Mouse (Mus musculus) ES-E14 (cell line): ENCODE results near the gene Wipf1. TPM values are rescaled to one million over a fixed set of nuclear protein-coding genes. Genes with fewer than 3 reads are reported as not detected.

Experiments used
- DNase-seq: peaks from one replicate; pipeline ENCODE4 v3.0.0-alpha.2; 2013; ENCODE audit warnings: low read depth, low spot score
- H3K27ac ChIP-seq: 2 replicates; pipeline ENCODE4 v1.5.1; 2012; ENCODE audit warnings: low read depth, mild to moderate bottlenecking, low read length, moderate library complexity, mixed read lengths; ENCODE audit not compliant: poor library complexity, insufficient read depth, severe bottlenecking
- H3K36me3 ChIP-seq: 2 replicates; pipeline ENCODE4 v1.6.1; 2012; ENCODE audit warnings: mild to moderate bottlenecking, low read length, moderate library complexity, mixed read lengths; ENCODE audit not compliant: control insufficient read depth, poor library complexity, insufficient read depth, severe bottlenecking
- H3K4me1 ChIP-seq, 2 experiments: fragments of 150-350 bp in 1 of 2; sonication (generic) in 1 of 2; 2 replicates each; pipeline ENCODE4 v1.6.1; 2012; ENCODE audit warnings: low read length in 2 of 2, mild to moderate bottlenecking in 1 of 2, mixed read lengths in 1 of 2; ENCODE audit not compliant: control insufficient read depth in 2 of 2, insufficient read depth in 2 of 2, poor library complexity in 1 of 2
- H3K4me3 ChIP-seq, 2 experiments: fragments of 150-350 bp in 1 of 2; sonication (generic) in 1 of 2; 2 replicates each; pipeline ENCODE4 v1.5.1; 2012; ENCODE audit warnings: low read length in 2 of 2, low read depth in 1 of 2, mild to moderate bottlenecking in 1 of 2, mixed read lengths in 1 of 2; ENCODE audit not compliant: insufficient read depth in 1 of 2, poor library complexity in 1 of 2, severe bottlenecking in 1 of 2
- H3K9ac ChIP-seq: 2 replicates; pipeline ENCODE4 v1.6.1; 2012; ENCODE audit warnings: low read depth, mild to moderate bottlenecking, low read length, mixed read lengths; ENCODE audit not compliant: poor library complexity, insufficient read depth, severe bottlenecking
- H3K9me3 ChIP-seq: fragments of 150-350 bp; sonication (generic); 2 replicates; pipeline ENCODE4 v1.6.1; 2012; ENCODE audit warnings: low read depth, mild to moderate bottlenecking, low read length; ENCODE audit not compliant: control insufficient read depth, insufficient read depth
- CHD2 ChIP-seq: IDR thresholded peaks from 2 replicates; pipeline ENCODE4 v1.6.1; 2014; ENCODE audit warnings: mild to moderate bottlenecking, low read depth, low read length, inconsistent platforms
- HCFC1 ChIP-seq: IDR thresholded peaks from 2 replicates; pipeline ENCODE4 v1.6.1; 2012; ENCODE audit warnings: low read length, inconsistent platforms, borderline replicate concordance; ENCODE audit not compliant: insufficient read depth
- MAFK ChIP-seq: IDR thresholded peaks from 2 replicates; pipeline ENCODE4 v1.6.1; 2014; ENCODE audit warnings: mild to moderate bottlenecking, low read depth, low read length, inconsistent platforms; ENCODE audit not compliant: insufficient read depth
- ZC3H11A ChIP-seq: IDR thresholded peaks from 2 replicates; pipeline ENCODE4 v1.6.1; 2012; ENCODE audit warnings: low read depth, mild to moderate bottlenecking, inconsistent platforms, low read length, borderline replicate concordance
- ZNF384 ChIP-seq: IDR thresholded peaks from 2 replicates; pipeline ENCODE4 v1.6.1; 2012; ENCODE audit warnings: low read depth, low read length, inconsistent platforms
- in situ Hi-C, 2 experiments: fragments of 600-800 bp; cut with MboI; formaldehyde crosslinking; loops; one replicate each; pipeline ENCODE4 v1.15.1; 2025; ENCODE audit warnings: low sequenced_read_pairs in 2 of 2, inconsistent platforms in 1 of 2; ENCODE audit not compliant: unreplicated experiment in 2 of 2
- total RNA-seq: library from RNA; depleted of rRNA; stranded (reverse); fragments of 300-350 nt; gene quantifications from 2 replicates; pipeline ENCODE4 v1.2.3, GENCODE M21; 2012

The Wipf1 gene
- total RNA-seq, 1 experiment: 1.2 TPM

DNA sequence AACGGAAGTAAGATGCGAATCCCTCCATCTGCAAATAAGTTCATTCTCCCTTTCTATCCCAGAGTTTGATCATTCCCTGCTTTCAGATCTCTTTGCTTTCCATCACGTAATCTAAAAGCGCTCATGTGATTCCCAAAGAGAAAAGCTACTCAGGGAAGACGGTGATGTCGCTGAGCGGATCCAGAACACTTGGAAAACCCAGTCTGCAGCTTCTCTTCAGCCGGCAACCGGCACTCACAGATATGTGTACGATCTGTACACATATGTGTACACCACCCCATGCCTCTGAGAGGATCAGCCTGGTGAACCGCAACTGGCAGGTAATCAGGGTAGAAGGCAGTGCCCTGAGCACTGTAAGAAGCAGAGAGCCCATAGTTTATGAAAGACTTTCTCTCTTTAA, 1.6 kb downstream of the Wipf1 start:
- Histone ChIP-seq H3K36me3 (no peaks in the 10 kb centered on the region), H3K9me3 (no peaks in the 10 kb centered on the region), H3K4me3 (no peak overlapping the region), H3K27ac (no peak overlapping the region), H3K4me1 (no peaks in the 10 kb centered on the region), H3K9ac (no peak overlapping the region)
- TF ChIP-seq ZC3H11A: no peak
- no peak for TF ChIP-seq MAFK
- TF ChIP-seq HCFC1: no peak
- TF ChIP-seq CHD2: no peak
- no peak for TF ChIP-seq ZNF384
- in situ Hi-C loops: no loop called here
- no peak for DNase-seq

GRCm38 (mm10) chr2:73526691-73527090, 2.8 kb downstream of the Wipf1 start:
- Histone ChIP-seq H3K27ac (no peak overlapping the region), H3K4me3 (no peak overlapping the region), H3K4me1 (no peaks in the 10 kb centered on the region), H3K9me3 (no peaks in the 10 kb centered on the region), H3K36me3 (no peaks in the 10 kb centered on the region), H3K9ac (no peak overlapping the region)
- DNase-seq: no peak
- in situ Hi-C loops: no loop called here
- TF ChIP-seq MAFK: no peak

- TF ChIP-seq MAFK: no peak
- TF ChIP-seq CHD2: no peak
- no peak for TF ChIP-seq ZC3H11A
- TF ChIP-seq ZNF384: no peak
- no peak for TF ChIP-seq HCFC1
- H3K9ac ChIP-seq: no peak overlapping the region
- in situ Hi-C loops: no loop called here
- peaks cover 0 to 3% of the 10 kb centered on the region in 2 experiments; a peak in 2 of 4 replicates for H3K4me1 ChIP-seq
- no peak overlapping the region for H3K4me3 ChIP-seq
- no peak overlapping the region for H3K27ac ChIP-seq
- no peak for DNase-seq
- no peaks in the 10 kb centered on the region for H3K9me3 ChIP-seq
- H3K36me3 ChIP-seq: no peaks in the 10 kb centered on the region
Measured at GRCm38 (mm10) chr2:73522891-73523290, 6.6 kb downstream of the Wipf1 start.

- in situ Hi-C loops: no loop called here
- peaks cover 0 to 3% of the 10 kb centered on the region in 2 experiments; a peak in 2 of 4 replicates for H3K4me1 ChIP-seq
- TF ChIP-seq ZC3H11A (no peak), MAFK (no peak), HCFC1 (no peak), CHD2 (no peak), ZNF384 (no peak)
Measured at GRCm38 (mm10) chr2:73522336-73522735, 7.2 kb downstream of the Wipf1 start.

GRCm38 (mm10) chr2:73521737-73522136, 7.8 kb downstream of the Wipf1 start:
- Histone ChIP-seq H3K27ac (no peak overlapping the region), H3K36me3 (no peaks in the 10 kb centered on the region), H3K9ac (no peak overlapping the region), H3K4me1 (peaks cover 0 to 3% of the 10 kb centered on the region in 2 experiments; a peak in 2 of 4 replicates), H3K4me3 (no peak overlapping the region), H3K9me3 (no peaks in the 10 kb centered on the region)
- DNase-seq: no peak
- TF ChIP-seq MAFK (no peak), ZNF384 (no peak), HCFC1 (no peak), CHD2 (no peak), ZC3H11A (no peak)
- in situ Hi-C loops: no loop called here

More at GRCm38 (mm10) chr2:73522336-73522735, 7.2 kb downstream of the Wipf1 start:
- no peak overlapping the region for H3K27ac ChIP-seq
- no peak for DNase-seq
- H3K9ac ChIP-seq: no peak overlapping the region
- no peaks in the 10 kb centered on the region for H3K36me3 ChIP-seq
- H3K4me3 ChIP-seq: no peak overlapping the region
- H3K9me3 ChIP-seq: no peaks in the 10 kb centered on the region
